Mouse (Mus musculus): ENCODE results near the gene Ephb3. TPM values are rescaled to one million over a fixed set of nuclear protein-coding genes. Genes with fewer than 3 reads are reported as not detected.

Gene Ephb3
- polyA plus RNA-seq, 1 experiment from 2014 or later, result 17.2 TPM

DNA sequence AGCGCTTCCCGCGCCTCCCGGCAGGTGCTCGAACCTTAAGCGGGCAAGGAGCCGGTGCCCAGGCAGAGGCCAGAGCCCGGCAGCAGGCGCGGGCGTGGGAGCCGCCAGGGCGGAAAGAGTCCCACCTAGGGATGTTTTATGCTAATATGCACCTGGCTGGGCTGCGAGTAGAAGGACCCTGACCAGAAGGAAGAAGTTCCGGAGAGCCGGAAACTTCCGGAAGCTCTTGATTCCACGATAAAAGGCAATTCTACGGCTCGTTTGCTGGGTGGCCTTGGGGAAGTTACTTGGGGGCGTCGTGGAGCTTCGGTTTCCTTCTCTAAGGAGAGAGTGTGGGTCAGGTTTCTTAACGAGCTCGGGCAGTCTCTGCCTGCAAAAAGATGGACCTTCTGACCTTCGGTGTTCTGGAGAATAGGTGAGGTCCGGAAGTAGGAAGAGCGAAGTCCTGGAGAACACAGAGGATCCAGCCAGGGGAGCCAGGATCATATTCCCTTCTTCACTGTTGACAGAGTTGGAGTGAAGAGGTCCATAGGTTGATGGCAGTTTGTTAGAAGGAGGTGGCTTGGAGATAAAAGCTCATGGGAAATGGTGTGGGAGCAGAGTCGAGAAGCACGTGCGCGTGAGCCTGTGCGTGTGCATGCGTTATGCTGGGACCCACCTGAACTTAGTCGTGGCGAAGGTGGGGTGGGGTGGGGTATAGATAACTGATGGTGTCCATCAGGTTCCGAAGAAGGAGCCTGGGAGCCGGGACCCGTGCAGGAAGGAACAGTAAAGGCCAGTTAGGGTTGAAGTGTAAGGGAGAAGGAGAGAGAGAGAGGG, 44.4 kb downstream of the Ephb3 start:
- H3K4me2 ChIP-seq, result peak overlapping the region; percentile 86
- 2% methylated on average over 39 of the region's 39 CpGs for WGBS
- H3K4me3 ChIP-seq (replicated peaks), result peak overlapping the region; percentile 46
- peak overlapping the region; percentile 39 for H3K9ac ChIP-seq
- H3K27ac ChIP-seq, result peak overlapping the region; percentile 62; the same call in 1 of the 2 replicates
- peaks cover 83% of the 10 kb centered on the region for H3K27me3 ChIP-seq
- no peak for ATAC-seq (replicated peaks; ENCODE audit: low FRiP score)
- no peaks in the 10 kb centered on the region for H3K9me3 ChIP-seq (replicated peaks)
- peaks cover 41% of the 10 kb centered on the region for H3K4me1 ChIP-seq
- H3K36me3 ChIP-seq, result no peaks in the 10 kb centered on the region

DNA sequence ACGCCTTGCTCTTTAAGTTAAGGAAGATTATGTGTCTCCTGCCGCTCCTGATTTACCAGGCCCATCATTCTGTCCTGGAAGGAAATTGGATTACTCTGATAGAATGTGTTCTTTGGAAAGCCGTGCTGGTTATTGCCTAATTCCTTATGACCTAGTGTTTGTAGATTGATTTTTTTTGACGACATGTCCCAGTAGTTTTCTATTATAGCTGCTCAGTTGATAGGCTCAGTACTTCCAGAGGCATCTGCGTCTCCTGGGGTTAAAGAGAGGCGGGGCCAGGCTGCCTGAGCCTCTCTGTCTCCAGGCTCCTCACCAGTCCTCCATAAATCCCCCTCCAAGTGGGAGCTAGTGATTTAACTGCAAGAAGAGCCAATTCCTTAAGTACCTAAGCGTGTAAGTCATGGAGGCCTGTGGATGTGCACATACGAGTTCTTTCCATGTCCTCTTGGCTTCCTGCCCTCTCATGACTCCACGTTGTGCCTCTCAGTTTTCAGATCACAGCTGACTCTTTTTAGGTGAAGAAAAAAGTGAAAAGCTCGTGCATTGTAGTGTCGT, 47.9 kb downstream of the Ephb3 start:
- Histone ChIP-seq H3K4me1 (peaks cover 18% of the 10 kb centered on the region), H3K36me3 (no peaks in the 10 kb centered on the region), H3K4me3 (replicated peaks) (no peak overlapping the region), H3K9ac (no peak overlapping the region), H3K9me3 (replicated peaks) (no peaks in the 10 kb centered on the region), H3K27me3 (peaks cover 58% of the 10 kb centered on the region), H3K27ac (no peak overlapping the region), H3K4me2 (no peak overlapping the region)
- ATAC-seq (replicated peaks; ENCODE audit: low FRiP score), result no peak
- WGBS, result 40% methylated on average over 11 of the region's 11 CpGs

DNA sequence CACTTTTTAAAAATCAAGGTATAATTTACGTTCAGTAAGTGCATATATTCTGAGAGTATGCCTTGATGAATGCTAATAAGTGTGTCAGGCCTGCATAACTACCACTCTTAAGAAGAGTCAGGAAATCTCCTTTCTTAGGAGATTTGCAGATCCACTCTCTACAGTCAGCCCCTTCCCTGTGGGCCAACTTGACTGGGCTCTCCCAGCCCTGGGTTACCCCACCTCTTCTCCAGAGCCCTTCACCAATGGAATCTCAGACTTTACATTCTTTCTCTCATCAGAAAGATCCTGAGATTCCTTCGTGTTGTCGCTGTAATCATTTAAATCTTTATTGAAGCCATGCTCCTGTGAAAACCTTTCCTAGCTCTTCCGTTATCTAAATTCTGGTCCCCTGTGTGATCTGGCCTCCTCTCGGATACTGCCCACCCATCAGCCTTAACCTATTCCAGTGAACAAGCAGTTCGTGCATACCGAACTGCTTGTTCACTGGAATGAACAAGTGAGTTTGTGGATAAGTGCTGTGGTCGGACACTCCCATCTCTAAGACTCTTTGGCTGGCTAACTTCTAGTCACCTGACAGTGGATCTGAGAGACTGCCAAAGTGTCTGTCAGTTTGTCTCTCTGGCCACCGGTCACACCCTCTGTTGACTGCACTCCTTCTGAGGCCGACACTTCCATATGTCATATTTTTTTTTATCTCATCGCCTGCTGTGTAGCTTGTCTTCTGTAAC, 51.2 kb downstream of the Ephb3 start:
- H3K4me3 ChIP-seq (replicated peaks), result no peak overlapping the region
- H3K4me1 ChIP-seq, result no peaks in the 10 kb centered on the region
- WGBS, result 80% methylated on average over 11 of the region's 11 CpGs
- peaks cover 30% of the 10 kb centered on the region for H3K27me3 ChIP-seq
- H3K36me3 ChIP-seq, result no peaks in the 10 kb centered on the region
- no peaks in the 10 kb centered on the region for H3K9me3 ChIP-seq (replicated peaks)
- no peak overlapping the region for H3K4me2 ChIP-seq
- no peak for ATAC-seq (replicated peaks; ENCODE audit: low FRiP score)
- H3K9ac ChIP-seq, result no peak overlapping the region
- no peak overlapping the region for H3K27ac ChIP-seq

DNA sequence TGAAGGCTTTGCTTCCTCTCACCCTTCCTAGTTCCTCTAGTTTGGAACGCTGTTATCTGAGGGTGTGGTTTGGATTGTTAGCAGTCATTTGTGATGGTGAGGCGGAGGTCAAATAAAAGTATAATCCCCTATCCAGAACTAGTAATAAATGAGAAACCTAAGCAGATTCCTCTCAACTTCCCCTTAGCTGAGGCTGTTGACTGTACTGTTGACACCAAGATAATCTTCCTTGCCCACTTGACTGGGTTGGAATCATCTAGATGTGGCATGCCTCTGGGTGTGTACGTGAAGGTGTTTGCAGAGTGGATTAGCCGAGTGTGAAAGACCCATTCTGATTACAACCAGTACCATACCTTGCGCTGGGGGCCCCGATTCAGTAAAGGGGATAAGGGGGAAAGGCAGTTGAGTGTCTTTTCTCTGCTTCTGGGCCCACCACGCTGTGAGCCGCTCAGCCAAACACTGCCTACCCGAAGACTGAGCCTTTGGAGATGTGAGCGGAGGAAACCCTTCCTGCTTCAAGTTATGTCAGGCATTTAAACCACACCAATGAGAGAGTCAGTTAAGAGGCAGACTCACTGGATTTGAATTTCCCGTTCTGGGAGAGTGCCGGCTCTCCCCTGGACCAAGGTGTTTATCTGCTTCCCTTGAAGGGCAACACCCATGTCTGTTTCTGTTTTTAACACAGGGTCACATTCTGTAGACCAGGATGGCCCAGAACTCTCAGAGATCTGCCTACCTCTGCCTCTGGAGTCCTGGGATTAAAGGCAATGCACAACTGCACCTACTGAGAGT, 52.2 kb downstream of the Ephb3 start:
- no peak for ATAC-seq (replicated peaks; ENCODE audit: low FRiP score)
- no peaks in the 10 kb centered on the region for H3K9me3 ChIP-seq (replicated peaks)
- H3K9ac ChIP-seq, result no peak overlapping the region
- peaks cover 21% of the 10 kb centered on the region for H3K27me3 ChIP-seq
- WGBS, result 86% methylated on average over 12 of the region's 12 CpGs
- no peak overlapping the region for H3K4me2 ChIP-seq
- H3K4me1 ChIP-seq, result no peaks in the 10 kb centered on the region
- no peaks in the 10 kb centered on the region for H3K36me3 ChIP-seq
- no peak overlapping the region for H3K4me3 ChIP-seq (replicated peaks)
- no peak overlapping the region for H3K27ac ChIP-seq

DNA sequence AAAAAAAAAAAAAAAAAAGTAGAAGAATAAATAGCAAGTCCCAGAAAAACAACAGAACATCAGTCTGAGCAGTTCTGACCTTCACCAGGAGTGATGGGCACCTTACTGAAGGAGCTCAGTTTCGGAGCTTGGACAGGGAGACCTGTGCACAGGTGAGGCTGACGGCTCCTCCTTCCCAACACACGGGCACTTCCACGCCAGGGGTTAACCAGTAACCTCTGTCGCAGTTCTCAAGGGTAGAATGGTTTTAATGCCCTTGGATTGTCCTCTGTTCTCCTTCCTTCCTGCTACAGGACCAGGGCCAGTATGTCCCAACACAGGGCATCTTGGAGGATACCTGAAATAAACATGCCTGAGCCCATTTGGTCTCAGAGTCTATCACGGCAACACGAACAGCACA, 60.9 kb downstream of the Ephb3 start:
- H3K4me2 ChIP-seq, result no peak overlapping the region
- no peaks in the 10 kb centered on the region for H3K9me3 ChIP-seq (replicated peaks)
- no peaks in the 10 kb centered on the region for H3K36me3 ChIP-seq
- no peak overlapping the region for H3K9ac ChIP-seq
- no peak overlapping the region for H3K4me3 ChIP-seq (replicated peaks)
- 83% methylated on average over 7 of the region's 7 CpGs for WGBS
- H3K4me1 ChIP-seq, result peaks cover 3% of the 10 kb centered on the region; the same call in 1 of the 2 replicates
- ATAC-seq (replicated peaks; ENCODE audit: low FRiP score), result no peak
- H3K27me3 ChIP-seq, result 0 out of 2 replicates have a peak, but pooled peaks cover 5% of the 10 kb centered on the region
- 0 out of 2 replicates have a peak overlapping the region, but pooled peaks have one; percentile 13 for H3K27ac ChIP-seq

DNA sequence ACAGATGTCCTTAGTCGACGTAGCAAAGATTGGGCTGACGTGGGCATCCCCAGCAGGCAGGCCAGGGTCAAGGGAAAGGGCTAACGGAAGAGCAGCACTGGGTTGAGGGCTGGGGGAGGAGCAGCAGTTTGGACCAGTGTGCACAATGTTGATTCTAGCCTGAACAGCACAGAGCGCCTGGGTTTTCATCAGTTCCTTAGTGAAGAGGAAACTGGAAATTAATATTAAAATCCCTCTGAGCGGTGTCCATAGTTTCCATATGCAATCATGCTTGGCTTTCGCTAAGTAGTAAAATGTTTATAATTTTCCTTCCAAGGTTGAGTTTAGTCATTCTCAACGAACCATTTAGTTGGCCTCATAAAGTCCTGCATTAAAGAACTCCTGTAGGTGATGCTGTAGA, 65.2 kb downstream of the Ephb3 start:
- ATAC-seq (replicated peaks; ENCODE audit: low FRiP score), result no peak
- Histone ChIP-seq H3K27ac (no peak overlapping the region), H3K4me3 (replicated peaks) (no peak overlapping the region), H3K4me1 (peaks cover 26% of the 10 kb centered on the region), H3K4me2 (no peak overlapping the region), H3K9me3 (replicated peaks) (no peaks in the 10 kb centered on the region), H3K27me3 (0 out of 2 replicates have a peak, but pooled peaks cover 5% of the 10 kb centered on the region), H3K36me3 (no peaks in the 10 kb centered on the region), H3K9ac (no peak overlapping the region)
- 57% methylated on average over 8 of the region's 8 CpGs for WGBS

DNA sequence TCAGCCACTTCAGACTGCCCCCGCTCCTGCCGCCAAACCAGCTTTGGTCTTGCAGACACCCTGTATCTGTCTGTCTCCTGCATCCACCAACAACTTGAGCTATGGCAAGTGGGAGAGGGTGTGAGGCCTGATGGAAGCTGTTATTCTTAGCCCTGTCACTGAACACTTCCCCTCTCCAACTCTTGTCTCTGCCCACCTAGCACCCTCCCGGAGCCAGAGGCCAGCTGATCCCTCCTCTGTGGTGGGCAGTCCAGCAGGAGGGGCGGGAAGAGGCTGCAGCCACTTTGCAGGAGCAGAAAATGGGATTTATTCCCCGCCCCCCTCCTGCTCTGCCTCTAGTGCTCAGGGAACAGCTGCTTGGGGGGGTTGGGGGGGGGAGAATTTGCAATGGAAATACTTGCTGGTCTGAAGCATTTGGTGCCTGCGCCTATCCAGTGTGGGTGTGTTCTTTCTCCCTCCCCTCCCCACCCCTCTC, 67.3 kb downstream of the Ephb3 start:
- no peak overlapping the region for H3K4me2 ChIP-seq
- H3K4me3 ChIP-seq (replicated peaks), result no peak overlapping the region
- peaks cover 32% of the 10 kb centered on the region for H3K4me1 ChIP-seq
- H3K27ac ChIP-seq, result no peak overlapping the region
- 0 out of 2 replicates have a peak, but pooled peaks cover 10% of the 10 kb centered on the region for H3K27me3 ChIP-seq
- no peak overlapping the region for H3K9ac ChIP-seq
- WGBS, result 50% methylated on average over 6 of the region's 6 CpGs
- H3K36me3 ChIP-seq, result no peaks in the 10 kb centered on the region
- ATAC-seq (replicated peaks; ENCODE audit: low FRiP score), result no peak
- H3K9me3 ChIP-seq (replicated peaks), result no peaks in the 10 kb centered on the region

DNA sequence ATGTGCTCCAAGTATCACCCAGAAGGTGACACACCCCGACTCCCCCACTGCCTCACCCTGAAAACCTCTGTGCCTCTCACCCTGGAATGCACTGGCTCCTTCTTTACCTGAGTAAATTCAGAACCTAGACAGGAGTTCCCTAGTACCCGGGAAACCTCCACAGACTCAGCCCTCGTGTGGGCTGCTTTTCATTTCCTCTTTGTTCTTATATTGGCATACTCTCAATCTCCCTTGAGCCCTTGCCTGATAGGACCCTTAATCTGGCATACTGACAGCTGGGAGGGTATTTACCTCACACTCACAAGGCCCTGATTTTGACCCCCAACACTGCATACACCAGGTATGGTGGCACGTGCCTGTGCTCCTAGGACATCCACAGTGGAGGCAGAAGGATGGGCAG, 68.2 kb downstream of the Ephb3 start:
- no peak overlapping the region for H3K9ac ChIP-seq
- no peak for ATAC-seq (replicated peaks; ENCODE audit: low FRiP score)
- H3K27ac ChIP-seq, result no peak overlapping the region
- no peak overlapping the region for H3K4me2 ChIP-seq
- H3K27me3 ChIP-seq, result 0 out of 2 replicates have a peak, but pooled peaks cover 14% of the 10 kb centered on the region
- no peaks in the 10 kb centered on the region for H3K9me3 ChIP-seq (replicated peaks)
- no peak overlapping the region for H3K4me3 ChIP-seq (replicated peaks)
- no peaks in the 10 kb centered on the region for H3K36me3 ChIP-seq
- H3K4me1 ChIP-seq, result peaks cover 41% of the 10 kb centered on the region
- WGBS, result 65% methylated on average over 4 of the region's 4 CpGs

Small RNA genes lying within 50 kb of the gene (microRNA-seq; reads per million reads assigned to microRNA genes)
- gene Mir7680, result not detected

Other genes starting within 250 kb of the Ephb3 start
- 0.22 TPM in 1 of 2 replicates, not detected in the other for gene Teddm3, start 50.8 kb upstream of the Ephb3 start, polyA plus RNA-seq (2015; fragmentation: Nextera tagmentation; extraction: Ambion mirVana)
- gene Vps8, start 218.4 kb downstream of the Ephb3 start, polyA plus RNA-seq (2015; fragmentation: Nextera tagmentation; extraction: Ambion mirVana), result 14.1 and 15.5 TPM in 2 replicates